Mouse (Mus musculus): ENCODE results near the gene Eaf2. TPM values are rescaled to one million over a fixed set of nuclear protein-coding genes. Genes with fewer than 3 reads are reported as not detected.

Gene Eaf2
- polyA plus RNA-seq, 1 experiment: 3.1 TPM

- DNase-seq: no peak
- H3K27ac ChIP-seq (ENCODE audit: insufficient read depth, low read length): no peak overlapping the region
- no peaks in the 10 kb centered on the region for H3K4me1 ChIP-seq (ENCODE audit: control insufficient read depth, insufficient read depth, low read length)
- no peak overlapping the region for H3K4me3 ChIP-seq (replicated peaks; ENCODE audit: insufficient read depth, low read depth, low read length)
- TF ChIP-seq CTCF (IDR thresholded peaks at IDR 0.05; ENCODE audit: borderline replicate concordance, insufficient read depth, low read depth, low read length): no peak
- TF ChIP-seq POLR2A (IDR thresholded peaks at IDR 0.05; ENCODE audit: borderline replicate concordance, insufficient read depth, low read length): no peak
- H3K27me3 ChIP-seq (ENCODE audit: control insufficient read depth, insufficient read depth, low read length): no peaks in the 10 kb centered on the region
These were observed 57.9 kb downstream of the Eaf2 start for GRCm38 (mm10) chr16:36816916-36817315.

GRCm38 (mm10) chr16:36813680-36814079, 61.1 kb downstream of the Eaf2 start:
- no peak for DNase-seq
- no peak overlapping the region for H3K27ac ChIP-seq (ENCODE audit: insufficient read depth, low read length)
- no peaks in the 10 kb centered on the region for H3K27me3 ChIP-seq (ENCODE audit: control insufficient read depth, insufficient read depth, low read length)
- no peaks in the 10 kb centered on the region for H3K4me1 ChIP-seq (ENCODE audit: control insufficient read depth, insufficient read depth, low read length)
- no peak overlapping the region for H3K4me3 ChIP-seq (replicated peaks; ENCODE audit: insufficient read depth, low read depth, low read length)
- WGBS: 77% methylated on average over 3 of the region's 3 CpGs
- no peak for TF ChIP-seq POLR2A (IDR thresholded peaks at IDR 0.05; ENCODE audit: borderline replicate concordance, insufficient read depth, low read length)
- no peak for TF ChIP-seq CTCF (IDR thresholded peaks at IDR 0.05; ENCODE audit: borderline replicate concordance, insufficient read depth, low read depth, low read length)

- WGBS: 93% methylated on average over 3 of the region's 3 CpGs
- DNase-seq: no peak
- TF ChIP-seq POLR2A (IDR thresholded peaks at IDR 0.05; ENCODE audit: borderline replicate concordance, insufficient read depth, low read length): no peak
- TF ChIP-seq CTCF (IDR thresholded peaks at IDR 0.05; ENCODE audit: borderline replicate concordance, insufficient read depth, low read depth, low read length): no peak
- Histone ChIP-seq H3K4me1 (ENCODE audit: control insufficient read depth, insufficient read depth, low read length) (no peaks in the 10 kb centered on the region), H3K27me3 (ENCODE audit: control insufficient read depth, insufficient read depth, low read length) (no peaks in the 10 kb centered on the region), H3K27ac (ENCODE audit: insufficient read depth, low read length) (no peak overlapping the region), H3K4me3 (replicated peaks; ENCODE audit: insufficient read depth, low read depth, low read length) (no peak overlapping the region)
These were observed 66.2 kb downstream of the Eaf2 start for GRCm38 (mm10) chr16:36808616-36809015.

GRCm38 (mm10) chr16:36802361-36802760, 72.4 kb downstream of the Eaf2 start:
- H3K4me3 ChIP-seq (replicated peaks; ENCODE audit: insufficient read depth, low read depth, low read length): no peak overlapping the region
- TF ChIP-seq CTCF (IDR thresholded peaks at IDR 0.05; ENCODE audit: borderline replicate concordance, insufficient read depth, low read depth, low read length): no peak
- no peak for TF ChIP-seq POLR2A (IDR thresholded peaks at IDR 0.05; ENCODE audit: borderline replicate concordance, insufficient read depth, low read length)
- H3K27me3 ChIP-seq (ENCODE audit: control insufficient read depth, insufficient read depth, low read length): no peaks in the 10 kb centered on the region
- no peak for DNase-seq
- no peak overlapping the region for H3K27ac ChIP-seq (ENCODE audit: insufficient read depth, low read length)
- H3K4me1 ChIP-seq (ENCODE audit: control insufficient read depth, insufficient read depth, low read length): no peaks in the 10 kb centered on the region
- WGBS: 83% methylated on average over 3 of the region's 3 CpGs

GRCm38 (mm10) chr16:36798334-36798733, 76.5 kb downstream of the Eaf2 start:
- no peak overlapping the region for H3K4me3 ChIP-seq (replicated peaks; ENCODE audit: insufficient read depth, low read depth, low read length)
- no peaks in the 10 kb centered on the region for H3K4me1 ChIP-seq (ENCODE audit: control insufficient read depth, insufficient read depth, low read length)
- DNase-seq: no peak
- TF ChIP-seq POLR2A (IDR thresholded peaks at IDR 0.05; ENCODE audit: borderline replicate concordance, insufficient read depth, low read length) (no peak), CTCF (IDR thresholded peaks at IDR 0.05; ENCODE audit: borderline replicate concordance, insufficient read depth, low read depth, low read length) (no peak)
- 80% methylated on average over 2 of the region's 2 CpGs for WGBS
- no peak overlapping the region for H3K27ac ChIP-seq (ENCODE audit: insufficient read depth, low read length)
- no peaks in the 10 kb centered on the region for H3K27me3 ChIP-seq (ENCODE audit: control insufficient read depth, insufficient read depth, low read length)

GRCm38 (mm10) chr16:36794976-36795375, 79.8 kb downstream of the Eaf2 start:
- H3K27me3 ChIP-seq (ENCODE audit: control insufficient read depth, insufficient read depth, low read length): no peaks in the 10 kb centered on the region
- no peaks in the 10 kb centered on the region for H3K4me1 ChIP-seq (ENCODE audit: control insufficient read depth, insufficient read depth, low read length)
- no peak overlapping the region for H3K27ac ChIP-seq (ENCODE audit: insufficient read depth, low read length)
- no peak for DNase-seq
- TF ChIP-seq CTCF (IDR thresholded peaks at IDR 0.05; ENCODE audit: borderline replicate concordance, insufficient read depth, low read depth, low read length): no peak
- WGBS: 86% methylated on average over 2 of the region's 2 CpGs
- no peak overlapping the region for H3K4me3 ChIP-seq (replicated peaks; ENCODE audit: insufficient read depth, low read depth, low read length)

- H3K4me3 ChIP-seq (replicated peaks; ENCODE audit: insufficient read depth, low read depth, low read length): no peak overlapping the region
- WGBS: 93% methylated on average over 4 of the region's 4 CpGs
- no peak overlapping the region for H3K27ac ChIP-seq (ENCODE audit: insufficient read depth, low read length)
- DNase-seq: no peak
- no peaks in the 10 kb centered on the region for H3K4me1 ChIP-seq (ENCODE audit: control insufficient read depth, insufficient read depth, low read length)
- no peak for TF ChIP-seq CTCF (IDR thresholded peaks at IDR 0.05; ENCODE audit: borderline replicate concordance, insufficient read depth, low read depth, low read length)
- no peak for TF ChIP-seq POLR2A (IDR thresholded peaks at IDR 0.05; ENCODE audit: borderline replicate concordance, insufficient read depth, low read length)
- H3K27me3 ChIP-seq (ENCODE audit: control insufficient read depth, insufficient read depth, low read length): no peaks in the 10 kb centered on the region
These were observed 84.6 kb downstream of the Eaf2 start for GRCm38 (mm10) chr16:36790166-36790565.

- no peak overlapping the region for H3K4me3 ChIP-seq (replicated peaks; ENCODE audit: insufficient read depth, low read depth, low read length)
- no peak for DNase-seq
- no peaks in the 10 kb centered on the region for H3K4me1 ChIP-seq (ENCODE audit: control insufficient read depth, insufficient read depth, low read length)
- TF ChIP-seq CTCF (IDR thresholded peaks at IDR 0.05; ENCODE audit: borderline replicate concordance, insufficient read depth, low read depth, low read length) (no peak), POLR2A (IDR thresholded peaks at IDR 0.05; ENCODE audit: borderline replicate concordance, insufficient read depth, low read length) (no peak)
- 92% methylated on average over 7 of the region's 7 CpGs for WGBS
- no peak overlapping the region for H3K27ac ChIP-seq (ENCODE audit: insufficient read depth, low read length)
- H3K27me3 ChIP-seq (ENCODE audit: control insufficient read depth, insufficient read depth, low read length): no peaks in the 10 kb centered on the region
These were observed 88.3 kb downstream of the Eaf2 start for GRCm38 (mm10) chr16:36786466-36786865.
